In the genomic region with DNA sequence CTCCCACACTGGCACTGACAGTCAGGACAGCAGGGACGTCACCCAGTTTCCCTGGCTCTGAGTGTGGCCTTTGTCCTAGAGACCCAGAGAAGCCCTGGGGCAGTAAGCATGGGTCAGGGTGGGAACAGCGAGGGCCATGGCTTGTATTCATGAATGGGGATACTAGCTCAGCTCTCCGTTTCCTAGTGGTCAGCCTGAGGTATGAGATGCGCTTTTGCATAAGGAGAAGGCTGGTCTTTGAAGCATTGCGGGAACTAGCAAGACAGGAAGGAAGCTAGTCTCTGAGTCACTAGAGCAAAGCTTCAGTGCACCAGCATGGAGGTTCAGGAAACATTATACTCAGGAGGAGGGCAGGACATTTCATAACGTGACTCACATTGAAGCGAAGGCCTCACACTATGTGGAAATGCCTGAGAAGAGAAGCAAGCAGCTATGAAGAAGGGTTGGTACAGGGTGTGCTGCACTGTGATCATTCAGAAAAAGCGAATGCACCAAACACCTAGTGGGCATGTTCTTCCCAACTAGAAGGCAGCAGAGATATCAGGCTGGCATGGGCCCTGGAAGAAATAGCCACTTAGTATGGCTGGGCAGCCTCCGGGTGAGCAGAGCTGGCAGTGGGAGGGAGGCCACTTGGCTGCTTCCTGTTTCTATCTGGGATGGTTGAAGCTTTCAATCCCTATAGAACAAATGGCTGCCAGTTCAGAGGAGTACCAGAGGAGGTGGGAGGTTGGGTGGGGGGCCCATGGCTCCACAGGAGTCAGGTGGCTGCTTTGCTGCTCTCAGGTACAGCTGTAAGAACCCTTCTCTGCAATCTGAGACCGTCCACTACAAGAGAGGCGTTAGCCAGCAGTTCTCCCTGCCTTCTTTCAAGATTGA, we compare ENCODE assay signal across 7 mouse cellular contexts. TPM values are rescaled to one million over a fixed set of nuclear protein-coding genes. Genes with fewer than 3 reads are reported as not detected.
DNase-seq lines count a peak whose midpoint lies in the region; ATAC-seq and TF ChIP-seq lines count a peak whose summit lies in the region.

No protein-coding gene starts in this region.

- no peak for DNase-seq in lung, adult 2 months
- DNase-seq in lung, postnatal 25 days (ENCODE audit: low spot score) = no peak
- no peak for DNase-seq in ovary, postnatal 14 days (ENCODE audit: low spot score)
- DNase-seq in layer of hippocampus, adult 8-10 months (ENCODE audit: low spot score in 2 of 2) = no peak

- no peaks in the 10 kb centered on the region for H3K27me3 ChIP-seq in hindbrain, embryonic 15.5 days

- no peaks in the 10 kb centered on the region for H3K9me3 ChIP-seq in hindbrain, embryonic 15.5 days

- H3K36me3 ChIP-seq in hindbrain, embryonic 15.5 days = peaks cover 64% of the 10 kb centered on the region

- peak; percentile 63 for ATAC-seq in common myeloid progenitor, adult 5-6 weeks (replicated peaks; ENCODE audit: low read depth, poor library complexity, severe bottlenecking)
- ATAC-seq in hindbrain, embryonic 15.5 days (ENCODE audit: low FRiP score, low read depth) = peak; percentile 43; the same call in 1 of the 2 replicates
- ATAC-seq in megakaryocyte progenitor cell, adult 5-6 weeks (replicated peaks; ENCODE audit: poor library complexity) = peak; percentile 78

- TF ChIP-seq CTCF in lung, adult 2 months (IDR thresholded peaks at IDR 0.05; ENCODE audit: insufficient read depth, low read length) = no peak

- peaks cover 13% of the 10 kb centered on the region for H3K4me1 ChIP-seq in lung, adult 2 months (ENCODE audit: control insufficient read depth, insufficient read depth, low read length)
- H3K4me1 ChIP-seq in hindbrain, embryonic 15.5 days (replicated peaks) = no peaks in the 10 kb centered on the region

- H3K9ac ChIP-seq in hindbrain, embryonic 15.5 days = no peak overlapping the region

- H3K4me2 ChIP-seq in hindbrain, embryonic 15.5 days = no peak overlapping the region

- peak overlapping the region; percentile 1 for H3K4me3 ChIP-seq in lung, adult 2 months (replicated peaks; ENCODE audit: extremely low read depth, low read depth, low read length)
- no peak overlapping the region for H3K4me3 ChIP-seq in hindbrain, embryonic 15.5 days

- H3K27ac ChIP-seq in hindbrain, embryonic 15.5 days (replicated peaks) = peak overlapping the region; percentile 36; the same call in 1 of the 2 replicates

- 38% methylated on average over 11 of the region's 11 CpGs for WGBS in lung, adult 2 months
- WGBS in hindbrain, embryonic 15.5 days = 79% methylated on average over 11 of the region's 11 CpGs

- no peak for TF ChIP-seq POLR2A in lung, adult 2 months (IDR thresholded peaks at IDR 0.05; ENCODE audit: borderline replicate concordance, extremely low read depth, low read depth, low read length)

RNA-seq across cellular contexts. Expression of a gene that starts 25.4 kb away (rescaled TPM):
- 75.8 and 79.6 TPM in 2 replicates for polyA plus RNA-seq in lung, adult 2 months (2012; rRNA removed)
- 11.5 and 17.5 TPM in 2 replicates for total RNA-seq in common myeloid progenitor, adult 5-6 weeks (2017)
- polyA plus RNA-seq in hindbrain, embryonic 15.5 days (2015; fragmentation: Nextera tagmentation; extraction: Ambion mirVana) = 128 and 130 TPM in 2 replicates
- 25.2 and 30.1 TPM in 2 replicates for total RNA-seq in megakaryocyte progenitor cell, adult 5-6 weeks (2015)
- 18.9 and 19.3 TPM in 2 replicates for total RNA-seq in megakaryocyte progenitor cell, adult 5-6 weeks (2017)
- total RNA-seq in layer of hippocampus, adult 8-10 months (2022) = 10 to 100 TPM; 75.3 to 81.3 (median 78.2) TPM

RNA-seq across cellular contexts. Expression of a gene that starts 27.1 kb away (rescaled TPM):
- polyA plus RNA-seq in lung, adult 2 months (2012; rRNA removed) = 124 and 140 TPM in 2 replicates
- total RNA-seq in common myeloid progenitor, adult 5-6 weeks (2017) = 11.2 and 13.5 TPM in 2 replicates
- polyA plus RNA-seq in hindbrain, embryonic 15.5 days (2015; fragmentation: Nextera tagmentation; extraction: Ambion mirVana) = 118 and 126 TPM in 2 replicates
- total RNA-seq in megakaryocyte progenitor cell, adult 5-6 weeks (2015) = 20.5 and 23.2 TPM in 2 replicates
- total RNA-seq in megakaryocyte progenitor cell, adult 5-6 weeks (2017) = 12.6 and 18.2 TPM in 2 replicates
- 100 to 1,000 TPM; 204 to 222 (median 214) TPM for total RNA-seq in layer of hippocampus, adult 8-10 months (2022)

RNA-seq across cellular contexts. Expression of a gene that starts 33.0 kb away (rescaled TPM):
- polyA plus RNA-seq in lung, adult 2 months (2012; rRNA removed) = 62.1 and 69.5 TPM in 2 replicates
- total RNA-seq in common myeloid progenitor, adult 5-6 weeks (2017) = 19.6 and 25.8 TPM in 2 replicates
- polyA plus RNA-seq in hindbrain, embryonic 15.5 days (2015; fragmentation: Nextera tagmentation; extraction: Ambion mirVana) = 51.1 and 69.2 TPM in 2 replicates
- 36.5 and 38.4 TPM in 2 replicates for total RNA-seq in megakaryocyte progenitor cell, adult 5-6 weeks (2015)
- total RNA-seq in megakaryocyte progenitor cell, adult 5-6 weeks (2017) = 16.3 and 16.5 TPM in 2 replicates
- 10 to 100 TPM; 76.3 to 89.8 (median 82.7) TPM for total RNA-seq in layer of hippocampus, adult 8-10 months (2022)

RNA-seq across cellular contexts. Expression of a gene that starts 50.9 kb away (rescaled TPM):
- polyA plus RNA-seq in lung, adult 2 months (2012; rRNA removed) = 55.9 and 58.6 TPM in 2 replicates
- 16.4 and 25.4 TPM in 2 replicates for total RNA-seq in common myeloid progenitor, adult 5-6 weeks (2017)
- 71.4 and 71.9 TPM in 2 replicates for polyA plus RNA-seq in hindbrain, embryonic 15.5 days (2015; fragmentation: Nextera tagmentation; extraction: Ambion mirVana)
- 16.2 and 18.5 TPM in 2 replicates for total RNA-seq in megakaryocyte progenitor cell, adult 5-6 weeks (2015)
- 18.2 and 24.9 TPM in 2 replicates for total RNA-seq in megakaryocyte progenitor cell, adult 5-6 weeks (2017)
- total RNA-seq in layer of hippocampus, adult 8-10 months (2022) = 10 to 100 TPM; 67.3 to 90.8 (median 81.5) TPM

Comparison
In these comparisons a context has a peak if more than half of its experiments do, and no peak if none do; other contexts are left out.
1. RNA of a gene that starts 27.1 kb away (total RNA-seq): 204 to 222 TPM in layer of hippocampus, adult 8-10 months; 12.6 to 23.2 TPM in megakaryocyte progenitor cell, adult 5-6 weeks and 11.2 to 13.5 TPM in common myeloid progenitor, adult 5-6 weeks; every median in the first group is over 4 times any median in the second.
2. Peak in every context shown above with its lines, with median percentiles within 50 percentile points of each other: ATAC-seq.